In the genomic region with DNA sequence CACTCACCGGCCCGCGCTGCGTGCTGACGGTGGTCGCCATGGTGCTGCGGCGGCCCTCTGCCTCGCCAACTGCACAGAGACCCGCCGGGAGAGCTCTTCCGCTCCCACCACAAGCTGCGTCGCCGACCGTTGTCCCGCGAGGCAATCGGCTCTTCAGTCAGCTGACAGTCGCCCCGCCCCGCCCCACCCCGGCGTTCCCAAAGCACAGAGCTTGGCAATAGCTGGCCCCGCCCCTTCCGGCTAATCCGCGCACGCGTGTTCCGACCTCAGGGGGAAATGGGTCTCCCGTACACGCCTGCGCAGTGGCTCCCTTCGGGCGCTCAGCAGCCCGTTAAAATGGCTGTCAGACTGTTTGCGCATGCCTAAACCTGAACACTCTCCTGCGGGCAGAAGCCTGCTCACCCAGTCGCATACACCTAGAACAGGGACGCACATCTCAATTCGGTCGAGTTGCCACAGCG, we compare ENCODE assay signal across 8 mouse cellular contexts. TPM values are rescaled to one million over a fixed set of nuclear protein-coding genes. Genes with fewer than 3 reads are reported as not detected.
A peak's percentile ranks its signal among the peaks of the same experiment; 100 is the strongest.
DNase-seq lines count a peak whose midpoint lies in the region; ATAC-seq and TF ChIP-seq lines count a peak whose summit lies in the region.

No protein-coding gene starts in this region.

- peak; percentile 95 for ATAC-seq in heart, embryonic 11.5 days (replicated peaks; ENCODE audit: insufficient number of reproducible peaks, low FRiP score, low TSS enrichment)
- peak; percentile 98 for ATAC-seq in kidney, embryonic 16.5 days (ENCODE audit: low FRiP score, low TSS enrichment)

- peak overlapping the region; percentile 96 for H3K9ac ChIP-seq in heart, embryonic 11.5 days (ENCODE audit: low read depth, low read length)
- peak overlapping the region; percentile 98 for H3K9ac ChIP-seq in kidney, embryonic 16.5 days (replicated peaks; ENCODE audit: low read length)
- H3K9ac ChIP-seq in liver, adult 2 months (ENCODE audit: low read depth, low read length), result peak overlapping the region; percentile 92

- peak overlapping the region; percentile 71 for H3K4me3 ChIP-seq in C2C12 (ENCODE audit: insufficient read depth, poor library complexity, severe bottlenecking)
- peak overlapping the region; percentile 83 for H3K4me3 ChIP-seq in erythroblast, embryonic 14.5 days (replicated peaks)
- peak overlapping the region; percentile 93 for H3K4me3 ChIP-seq in heart, embryonic 11.5 days (ENCODE audit: low read depth, low read length)
- peak overlapping the region; percentile 89 for H3K4me3 ChIP-seq in kidney, embryonic 16.5 days (ENCODE audit: low read length)
- peak overlapping the region; percentile 87 for H3K4me3 ChIP-seq in liver, adult 2 months (ENCODE audit: insufficient read depth, low read depth, low read length)
- H3K4me3 ChIP-seq in myocyte, result peak overlapping the region; percentile 72

- H3K27ac ChIP-seq in heart, embryonic 11.5 days (ENCODE audit: low read depth, low read length), result peak overlapping the region; percentile 73
- peak overlapping the region; percentile 43; the same call in 1 of the 2 replicates for H3K27ac ChIP-seq in kidney, embryonic 16.5 days (ENCODE audit: low read length)
- peak overlapping the region; percentile 57 for H3K27ac ChIP-seq in liver, adult 2 months (replicated peaks; ENCODE audit: insufficient read depth, low read depth, low read length)

- peaks cover 29% of the 10 kb centered on the region for H3K79me3 ChIP-seq in C2C12 (ENCODE audit: low read depth)

- H3ac ChIP-seq in C2C12 (ENCODE audit: control insufficient read depth, insufficient read length, low read depth) (peak overlapping the region; percentile 91), myocyte (ENCODE audit: control insufficient read depth, insufficient read length) (peak overlapping the region; percentile 66)

- H3K79me2 ChIP-seq in C2C12 (ENCODE audit: control insufficient read depth, insufficient read depth), result peaks cover 48% of the 10 kb centered on the region
- H3K79me2 ChIP-seq in liver, adult 2 months (ENCODE audit: control insufficient read depth, insufficient read depth, low read length), result peaks cover 29% of the 10 kb centered on the region; the same call in 1 of the 2 replicates
- H3K79me2 ChIP-seq in myocyte (ENCODE audit: control insufficient read depth, insufficient read depth), result peaks cover 47% of the 10 kb centered on the region

- DNase-seq in brain, embryonic 14.5 days (ENCODE audit: low read depth), result peak; percentile 100
- peak; percentile 90 for DNase-seq in liver, adult 2 months (ENCODE audit: extremely low read depth, low read depth, low spot score)
- DNase-seq in splenic B cell, adult 2 months (ENCODE audit: low read depth, low spot score), result peak; percentile 100

- peaks cover 13% of the 10 kb centered on the region for H3K27me3 ChIP-seq in C2C12 (ENCODE audit: control insufficient read depth, insufficient read depth, insufficient read length)
- peaks cover 35% of the 10 kb centered on the region for H3K27me3 ChIP-seq in erythroblast, embryonic 14.5 days (ENCODE audit: control insufficient read depth)
- peaks cover 6% of the 10 kb centered on the region; the same call in 1 of the 2 replicates for H3K27me3 ChIP-seq in heart, embryonic 11.5 days (ENCODE audit: control insufficient read depth, insufficient read depth, low read length)
- H3K27me3 ChIP-seq in kidney, embryonic 16.5 days (ENCODE audit: insufficient read depth, low read length), result peaks cover 8% of the 10 kb centered on the region
- H3K27me3 ChIP-seq in liver, adult 2 months (ENCODE audit: control insufficient read depth, insufficient read depth, low read length), result no peaks in the 10 kb centered on the region
- peaks cover 9% of the 10 kb centered on the region for H3K27me3 ChIP-seq in myocyte (ENCODE audit: control insufficient read depth, insufficient read depth, insufficient read length)
- H3K27me3 ChIP-seq in splenic B cell, adult 2 months (ENCODE audit: control insufficient read depth, insufficient read depth, low read length, poor library complexity, severe bottlenecking), result no peaks in the 10 kb centered on the region

- H3K36me3 ChIP-seq in C2C12 (ENCODE audit: control insufficient read depth, insufficient read depth), result no peaks in the 10 kb centered on the region
- peaks cover 25% of the 10 kb centered on the region for H3K36me3 ChIP-seq in erythroblast, embryonic 14.5 days (ENCODE audit: control insufficient read depth)
- no peaks in the 10 kb centered on the region for H3K36me3 ChIP-seq in heart, embryonic 11.5 days (ENCODE audit: control insufficient read depth, insufficient read depth, low read length)
- H3K36me3 ChIP-seq in kidney, embryonic 16.5 days (ENCODE audit: insufficient read depth, low read length), result no peaks in the 10 kb centered on the region
- H3K36me3 ChIP-seq in liver, adult 2 months (ENCODE audit: control insufficient read depth, insufficient read depth, low read length), result no peaks in the 10 kb centered on the region
- H3K36me3 ChIP-seq in myocyte (ENCODE audit: control insufficient read depth, insufficient read depth), result no peaks in the 10 kb centered on the region
- H3K36me3 ChIP-seq in splenic B cell, adult 2 months (ENCODE audit: control insufficient read depth, insufficient read depth, low read length, poor library complexity, severe bottlenecking), result no peaks in the 10 kb centered on the region

- peak; percentile 74 for TF ChIP-seq POLR2A in brain, embryonic 14.5 days (IDR thresholded peaks at IDR 0.05; ENCODE audit: borderline replicate concordance, extremely low read depth, insufficient read depth, insufficient read length, poor library complexity, severe bottlenecking)
- peak; percentile 79 for TF ChIP-seq POLR2A in liver, adult 2 months (IDR thresholded peaks at IDR 0.05; ENCODE audit: extremely low read depth, insufficient read depth, low read length)
- TF ChIP-seq POLR2A in myocyte (IDR thresholded peaks at IDR 0.05; ENCODE audit: insufficient read length, low read depth), result peak; percentile 89

- no peak for TF ChIP-seq CTCF in C2C12 (IDR thresholded peaks at IDR 0.05; ENCODE audit: control insufficient read depth, insufficient read depth, insufficient read length)
- no peak for TF ChIP-seq CTCF in brain, embryonic 14.5 days (IDR thresholded peaks at IDR 0.05; ENCODE audit: borderline replicate concordance, extremely low read depth, insufficient read depth, insufficient read length)
- no peak for TF ChIP-seq CTCF in liver, adult 2 months (IDR thresholded peaks at IDR 0.05; ENCODE audit: low read depth, low read length)

- peaks cover 43% of the 10 kb centered on the region for H3K4me1 ChIP-seq in erythroblast, embryonic 14.5 days (ENCODE audit: control insufficient read depth)
- peaks cover 19% of the 10 kb centered on the region for H3K4me1 ChIP-seq in heart, embryonic 11.5 days (ENCODE audit: control insufficient read depth, insufficient read depth, low read length)
- H3K4me1 ChIP-seq in kidney, embryonic 16.5 days (ENCODE audit: insufficient read depth, low read length), result peaks cover 23% of the 10 kb centered on the region
- H3K4me1 ChIP-seq in liver, adult 2 months (ENCODE audit: control insufficient read depth, insufficient read depth, low read length), result peaks cover 18% of the 10 kb centered on the region

- under 1% methylated on average over 44 of the region's 44 CpGs for whole genome bisulfite sequencing in heart, embryonic 11.5 days (ENCODE audit: insufficient replicate concordance)
- WGBS in kidney, embryonic 16.5 days, result 0% methylated on average over 44 of the region's 44 CpGs
- WGBS in liver, adult 2 months, result under 1% methylated on average over 44 of the region's 44 CpGs

- peak overlapping the region; percentile 94 for H3K4me2 ChIP-seq in heart, embryonic 11.5 days
- peak overlapping the region; percentile 92 for H3K4me2 ChIP-seq in kidney, embryonic 16.5 days (replicated peaks; ENCODE audit: low read depth, low read length)
- peak overlapping the region; percentile 91 for H3K4me2 ChIP-seq in myocyte (ENCODE audit: low read depth)

- 0 out of 2 replicates have a peak, but pooled peaks cover 2% of the 10 kb centered on the region for H3K9me3 ChIP-seq in erythroblast, embryonic 14.5 days (ENCODE audit: control insufficient read depth, low read length)
- H3K9me3 ChIP-seq in heart, embryonic 11.5 days (replicated peaks; ENCODE audit: control insufficient read depth, low read length), result no peaks in the 10 kb centered on the region
- H3K9me3 ChIP-seq in kidney, embryonic 16.5 days (ENCODE audit: low read length), result 0 out of 2 replicates have a peak, but pooled peaks cover 4% of the 10 kb centered on the region

TF ChIP-seq in C2C12, 6 proteins besides CTCF, POLR2A, EP300 and RAD21 (continues in another document):
- TF ChIP-seq CEBPB (IDR thresholded peaks at IDR 0.05; ENCODE audit: low read depth) (no peak), MYOG (IDR thresholded peaks at IDR 0.05; ENCODE audit: control insufficient read depth, extremely low read depth, insufficient read length) (no peak), USF1 (IDR thresholded peaks at IDR 0.05; ENCODE audit: low read depth) (no peak), MYOD1 (IDR thresholded peaks at IDR 0.05; ENCODE audit: control insufficient read depth, insufficient read length, low read depth) (no peak), MAX (IDR thresholded peaks at IDR 0.05) (no peak)

TF ChIP-seq in myocyte, 11 proteins besides CTCF, POLR2A, EP300 and RAD21:
- TF ChIP-seq POLR2AphosphoS2 (IDR thresholded peaks at IDR 0.05; ENCODE audit: insufficient read length, low read depth) (peak; percentile 90), REST (IDR thresholded peaks at IDR 0.05; ENCODE audit: insufficient read depth, insufficient read length) (no peak), CEBPB (IDR thresholded peaks at IDR 0.05; ENCODE audit: insufficient read depth, poor library complexity, severe bottlenecking) (no peak), USF1 (IDR thresholded peaks at IDR 0.05; ENCODE audit: low read depth) (peak; percentile 17)

RNA-seq across cellular contexts. Expression of a gene that starts 16.0 kb away (rescaled TPM):
- polyA plus RNA-seq in C2C12 (2012; fragmentation: generic; extraction: Trizol) (29.5 TPM), myocyte (2012; fragmentation: generic; extraction: Trizol) (47.1 TPM)
- polyA plus RNA-seq in brain, embryonic 14.5 days (2012; rRNA removed), result 86.3 and 87.4 TPM in 2 replicates
- polyA plus RNA-seq in erythroblast, embryonic 14.5 days (2012), result 3.3 and 4.2 TPM in 2 replicates
- 36.2 and 38.8 TPM in 2 replicates for polyA plus RNA-seq in heart, embryonic 11.5 days (2014; fragmentation: Nextera tagmentation; extraction: Ambion mirVana)
- 52.6 and 53.3 TPM in 2 replicates for polyA plus RNA-seq in kidney, embryonic 16.5 days (2015; fragmentation: Nextera tagmentation; extraction: Ambion mirVana)
- 25.9 and 32.3 TPM in 2 replicates for total RNA-seq in liver, adult 2 months (2014; rRNA removed)
- 48.2 and 51.6 TPM in 2 replicates for polyA plus RNA-seq in liver, adult 2 months (2012; rRNA removed)

RNA-seq across cellular contexts. Expression of a gene that starts 47.3 kb away (rescaled TPM):
- polyA plus RNA-seq in C2C12 (2012; fragmentation: generic; extraction: Trizol) (0.05 TPM), myocyte (2012; fragmentation: generic; extraction: Trizol) (0.05 TPM)
- 179 and 184 TPM in 2 replicates for polyA plus RNA-seq in brain, embryonic 14.5 days (2012; rRNA removed)
- 0.02 TPM in 1 of 2 replicates, not detected in the other for polyA plus RNA-seq in erythroblast, embryonic 14.5 days (2012)
- polyA plus RNA-seq in heart, embryonic 11.5 days (2014; fragmentation: Nextera tagmentation; extraction: Ambion mirVana), result 0.40 and 0.62 TPM in 2 replicates
- 0.61 and 0.85 TPM in 2 replicates for polyA plus RNA-seq in kidney, embryonic 16.5 days (2015; fragmentation: Nextera tagmentation; extraction: Ambion mirVana)
- total RNA-seq in liver, adult 2 months (2014; rRNA removed), result 0.07 and 0.09 TPM in 2 replicates
- polyA plus RNA-seq in liver, adult 2 months (2012; rRNA removed), result not detected in 2 replicates

Comparison
In these comparisons a context has a peak if more than half of its experiments do, and no peak if none do; other contexts are left out.
1. Peak in every context shown above with its lines: DNase-seq, ATAC-seq, H3K4me3 ChIP-seq and H3K27ac ChIP-seq.
2. RNA of a gene that starts 47.3 kb away (polyA plus RNA-seq): 179 to 184 TPM in brain, embryonic 14.5 days; 0.61 to 0.85 TPM in kidney, embryonic 16.5 days, 0.40 to 0.62 TPM in heart, embryonic 11.5 days, 0.05 TPM in myocyte (single experiment), 0.05 TPM in C2C12 (single experiment), 0.02 TPM in erythroblast, embryonic 14.5 days and not detected in liver, adult 2 months; every median in the first group is over 10 times any median in the second.